ENCODE assay signal across 8 mouse cellular contexts in the genomic region with DNA sequence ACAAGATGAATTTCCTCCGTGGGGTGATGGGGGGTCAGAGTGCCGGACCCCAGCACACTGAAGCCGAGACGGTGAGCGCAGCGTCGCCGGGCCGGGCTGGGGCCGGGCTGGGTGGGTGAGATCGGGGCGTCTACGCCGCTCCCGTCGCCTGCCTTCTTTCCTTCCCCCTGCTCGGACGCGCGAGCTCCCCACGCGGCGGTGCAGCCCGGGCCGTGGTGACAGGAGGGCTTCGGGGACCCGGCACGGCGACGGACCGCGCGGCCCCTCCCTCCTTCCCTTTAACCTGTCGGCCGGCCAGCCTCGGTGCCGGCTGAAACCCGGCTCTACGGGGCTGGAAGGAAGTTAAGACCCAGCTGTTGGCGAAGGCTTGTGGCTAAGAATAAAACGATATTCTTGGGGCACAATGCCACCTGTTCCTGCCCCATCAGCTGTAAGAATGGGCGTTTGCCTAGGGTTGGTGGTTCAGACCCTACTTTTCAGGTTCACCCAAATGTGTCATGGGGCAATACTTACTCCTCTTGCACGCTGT. TPM values are rescaled to one million over a fixed set of nuclear protein-coding genes. Genes with fewer than 3 reads are reported as not detected.
DNase-seq lines count a peak whose midpoint lies in the region; ATAC-seq and TF ChIP-seq lines count a peak whose summit lies in the region.

No protein-coding gene starts in this region.

- TF ChIP-seq EP300 in lung, postnatal 0 days (IDR thresholded peaks at IDR 0.05), result no peak

- peaks cover 35% of the 10 kb centered on the region for H3K4me1 ChIP-seq in embryonic facial prominence, embryonic 13.5 days
- H3K4me1 ChIP-seq in heart, embryonic 11.5 days (ENCODE audit: control insufficient read depth, insufficient read depth, low read length), result peaks cover 20% of the 10 kb centered on the region
- peaks cover 13% of the 10 kb centered on the region for H3K4me1 ChIP-seq in kidney, embryonic 14.5 days (ENCODE audit: control insufficient read depth, insufficient read depth, low read length)
- peaks cover 10% of the 10 kb centered on the region; the same call in 1 of the 2 replicates for H3K4me1 ChIP-seq in lung, postnatal 0 days (ENCODE audit: insufficient read depth, low read depth, low read length)

- TF ChIP-seq CTCF in C2C12 (IDR thresholded peaks at IDR 0.05; ENCODE audit: control insufficient read depth, insufficient read depth, insufficient read length), result no peak
- peak; percentile 29; the same call in 1 of the 2 replicates for TF ChIP-seq CTCF in lung, postnatal 0 days (IDR thresholded peaks at IDR 0.05)

- under 1% methylated on average over 28 of the region's 43 CpGs for WGBS in embryonic facial prominence, embryonic 13.5 days
- WGBS in heart, embryonic 11.5 days (ENCODE audit: insufficient replicate concordance), result under 1% methylated on average over 36 of the region's 43 CpGs
- under 1% methylated on average over 32 of the region's 43 CpGs for WGBS in kidney, embryonic 14.5 days
- WGBS in lung, postnatal 0 days, result 1% methylated on average over 26 of the region's 43 CpGs

- peaks cover 48% of the 10 kb centered on the region for H3K79me2 ChIP-seq in C2C12 (ENCODE audit: control insufficient read depth, insufficient read depth)

- H3K9ac ChIP-seq in embryonic facial prominence, embryonic 13.5 days, result peak overlapping the region; percentile 91
- H3K9ac ChIP-seq in heart, embryonic 11.5 days (ENCODE audit: low read depth, low read length), result peak overlapping the region; percentile 91
- peak overlapping the region; percentile 88 for H3K9ac ChIP-seq in kidney, embryonic 14.5 days (ENCODE audit: low read depth, low read length)
- H3K9ac ChIP-seq in lung, postnatal 0 days (replicated peaks; ENCODE audit: low read depth), result peak overlapping the region; percentile 87

- H3K27ac ChIP-seq in embryonic facial prominence, embryonic 13.5 days, result peak overlapping the region; percentile 62
- H3K27ac ChIP-seq in heart, embryonic 11.5 days (ENCODE audit: low read depth, low read length), result peak overlapping the region; percentile 79
- H3K27ac ChIP-seq in kidney, embryonic 14.5 days (ENCODE audit: low read depth, low read length), result peak overlapping the region; percentile 71
- H3K27ac ChIP-seq in lung, postnatal 0 days (ENCODE audit: low read length), result peak overlapping the region; percentile 79

- peak; percentile 61 for DNase-seq in MN1 (ENCODE audit: low spot score)
- peak; percentile 71 for DNase-seq in lung, postnatal 0 days (ENCODE audit: low spot score)
- DNase-seq in right cerebral cortex, postnatal 4 days, result peak; percentile 56
- DNase-seq in Muller cell, postnatal 12 days (ENCODE audit: inconsistent ontology term), result no peak

- peak overlapping the region; percentile 77 for H3K4me2 ChIP-seq in embryonic facial prominence, embryonic 13.5 days
- H3K4me2 ChIP-seq in heart, embryonic 11.5 days, result peak overlapping the region; percentile 76
- peak overlapping the region; percentile 53 for H3K4me2 ChIP-seq in kidney, embryonic 14.5 days (replicated peaks; ENCODE audit: low read depth, low read length)
- peak overlapping the region; percentile 74 for H3K4me2 ChIP-seq in lung, postnatal 0 days (replicated peaks; ENCODE audit: low read depth, low read length)

- H3K36me3 ChIP-seq in C2C12 (ENCODE audit: control insufficient read depth, insufficient read depth), result no peaks in the 10 kb centered on the region
- H3K36me3 ChIP-seq in embryonic facial prominence, embryonic 13.5 days, result no peaks in the 10 kb centered on the region
- H3K36me3 ChIP-seq in heart, embryonic 11.5 days (ENCODE audit: control insufficient read depth, insufficient read depth, low read length), result no peaks in the 10 kb centered on the region
- no peaks in the 10 kb centered on the region for H3K36me3 ChIP-seq in kidney, embryonic 14.5 days (ENCODE audit: control insufficient read depth, insufficient read depth, low read length)
- H3K36me3 ChIP-seq in lung, postnatal 0 days (ENCODE audit: insufficient read depth, low read length), result no peaks in the 10 kb centered on the region

- ATAC-seq in embryonic facial prominence, embryonic 13.5 days (ENCODE audit: insufficient number of reproducible peaks, insufficient read depth, low FRiP score, low TSS enrichment, low read depth), result peak; percentile 75
- ATAC-seq in heart, embryonic 11.5 days (replicated peaks; ENCODE audit: insufficient number of reproducible peaks, low FRiP score, low TSS enrichment), result peak; percentile 75
- ATAC-seq in kidney, embryonic 14.5 days (ENCODE audit: low FRiP score, low TSS enrichment), result peak; percentile 83
- peak; percentile 72 for ATAC-seq in lung, postnatal 0 days

- no peaks in the 10 kb centered on the region for H3K9me3 ChIP-seq in embryonic facial prominence, embryonic 13.5 days
- H3K9me3 ChIP-seq in heart, embryonic 11.5 days (replicated peaks; ENCODE audit: control insufficient read depth, low read length), result no peaks in the 10 kb centered on the region
- H3K9me3 ChIP-seq in kidney, embryonic 14.5 days (ENCODE audit: control insufficient read depth, low read length), result no peaks in the 10 kb centered on the region
- H3K9me3 ChIP-seq in lung, postnatal 0 days (ENCODE audit: low read length), result no peaks in the 10 kb centered on the region

- no peaks in the 10 kb centered on the region for H3K27me3 ChIP-seq in C2C12 (ENCODE audit: control insufficient read depth, insufficient read depth, insufficient read length)
- H3K27me3 ChIP-seq in embryonic facial prominence, embryonic 13.5 days, result no peaks in the 10 kb centered on the region
- H3K27me3 ChIP-seq in heart, embryonic 11.5 days (ENCODE audit: control insufficient read depth, insufficient read depth, low read length), result no peaks in the 10 kb centered on the region
- H3K27me3 ChIP-seq in kidney, embryonic 14.5 days (ENCODE audit: control insufficient read depth, insufficient read depth, low read length), result no peaks in the 10 kb centered on the region
- H3K27me3 ChIP-seq in lung, postnatal 0 days (replicated peaks; ENCODE audit: insufficient read depth, low read length), result no peaks in the 10 kb centered on the region

- peaks cover 37% of the 10 kb centered on the region for H3K79me3 ChIP-seq in C2C12 (ENCODE audit: low read depth)

- H3ac ChIP-seq in C2C12 (ENCODE audit: control insufficient read depth, insufficient read length, low read depth), result peak overlapping the region; percentile 73

- H3K4me3 ChIP-seq in C2C12 (ENCODE audit: insufficient read depth, poor library complexity, severe bottlenecking), result peak overlapping the region; percentile 82
- H3K4me3 ChIP-seq in embryonic facial prominence, embryonic 13.5 days, result peak overlapping the region; percentile 88
- H3K4me3 ChIP-seq in heart, embryonic 11.5 days (ENCODE audit: low read depth, low read length), result peak overlapping the region; percentile 92
- H3K4me3 ChIP-seq in kidney, embryonic 14.5 days (ENCODE audit: low read length), result peak overlapping the region; percentile 77
- peak overlapping the region; percentile 96 for H3K4me3 ChIP-seq in lung, postnatal 0 days (ENCODE audit: low read depth, low read length)

TF ChIP-seq in C2C12, 6 proteins besides CTCF, POLR2A, EP300 and RAD21:
- TF ChIP-seq MYOD1 (IDR thresholded peaks at IDR 0.05; ENCODE audit: control insufficient read depth, insufficient read length, low read depth) (peak; percentile 37), MAX (IDR thresholded peaks at IDR 0.05) (no peak)

RNA-seq across cellular contexts. Expression of gene Uso1, which starts 0.4 kb away (rescaled TPM):
- 27.3 TPM for polyA plus RNA-seq in C2C12 (2012; fragmentation: generic; extraction: Trizol)
- 45.4 and 47.0 TPM in 2 replicates for polyA plus RNA-seq in embryonic facial prominence, embryonic 13.5 days (2015; fragmentation: Nextera tagmentation; extraction: Ambion mirVana)
- polyA plus RNA-seq in heart, embryonic 11.5 days (2014; fragmentation: Nextera tagmentation; extraction: Ambion mirVana), result 25.9 and 26.7 TPM in 2 replicates
- polyA plus RNA-seq in kidney, embryonic 14.5 days (2014; fragmentation: Nextera tagmentation; extraction: Ambion mirVana), result 29.0 and 33.4 TPM in 2 replicates
- 28.8 and 31.7 TPM in 2 replicates for polyA plus RNA-seq in lung, postnatal 0 days (2015; fragmentation: Nextera tagmentation; extraction: Ambion mirVana)

RNA-seq across cellular contexts. Expression of gene G3bp2, which starts 54.6 kb away (rescaled TPM):
- polyA plus RNA-seq in C2C12 (2012; fragmentation: generic; extraction: Trizol), result 39.1 TPM
- 202 and 213 TPM in 2 replicates for polyA plus RNA-seq in embryonic facial prominence, embryonic 13.5 days (2015; fragmentation: Nextera tagmentation; extraction: Ambion mirVana)
- 177 and 181 TPM in 2 replicates for polyA plus RNA-seq in heart, embryonic 11.5 days (2014; fragmentation: Nextera tagmentation; extraction: Ambion mirVana)
- polyA plus RNA-seq in kidney, embryonic 14.5 days (2014; fragmentation: Nextera tagmentation; extraction: Ambion mirVana), result 159 and 214 TPM in 2 replicates
- polyA plus RNA-seq in lung, postnatal 0 days (2015; fragmentation: Nextera tagmentation; extraction: Ambion mirVana), result 95.2 and 102 TPM in 2 replicates
